Mouse (Mus musculus) cerebellum, adult (tissue): ENCODE measurements at regions not wholly inside any gene's neighbourhood (a gene's known extent, or its start where the extent isn't known, plus 50 kb on each side); places are given as distances from the start of the nearest gene placed in this dataset.

Source experiments
- ATAC-seq: cut with Nextera tagmentation; 2 replicates; pipeline ENCODE4 v1.9.2; 2017; ENCODE audit warnings: mild to moderate bottlenecking, moderate library complexity, mixed read lengths; ENCODE audit not compliant: insufficient number of reproducible peaks, low FRiP score, low TSS enrichment

DNA sequence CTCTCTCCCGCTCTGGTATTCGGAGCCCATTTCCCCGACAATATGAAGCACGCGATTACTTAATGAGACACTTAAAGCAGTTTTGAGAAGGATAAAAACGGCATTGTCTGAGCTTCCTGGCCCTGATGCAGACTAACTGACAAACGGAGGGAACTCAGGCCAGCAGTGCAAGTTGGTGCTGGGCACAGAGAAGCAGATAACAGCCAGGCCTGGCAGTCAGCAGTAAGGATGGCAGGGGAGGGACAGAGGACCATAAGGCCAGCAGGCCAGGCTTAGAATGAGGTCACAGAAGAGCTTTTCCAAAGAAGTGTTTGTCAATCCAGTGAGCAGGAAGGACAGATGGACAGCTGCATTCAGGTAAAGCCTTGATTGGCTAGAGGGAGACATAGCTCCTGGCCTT is 107.7 kb upstream of the Gsc start:
- no peak for ATAC-seq

DNA sequence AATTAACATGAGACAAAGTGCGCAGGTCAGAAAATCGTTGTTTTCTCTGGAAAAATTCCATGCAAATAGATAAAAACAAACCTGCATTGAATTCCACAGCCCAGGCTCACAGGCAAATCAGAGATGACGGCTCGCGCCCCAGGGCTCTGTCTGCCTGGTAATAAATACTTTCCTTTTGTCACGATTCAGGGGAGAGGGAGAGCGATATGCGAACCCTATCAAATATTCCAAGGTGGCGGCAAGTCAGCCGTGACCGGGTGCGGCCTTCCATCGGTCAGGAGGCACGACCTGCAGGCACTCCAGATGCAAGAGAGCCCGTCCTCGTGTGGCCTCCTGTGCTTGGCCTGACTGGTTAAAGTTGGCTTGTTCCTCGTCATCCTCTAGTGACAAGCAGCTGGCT is 94.5 kb upstream of the Gsc start:
- no peak for ATAC-seq

- no peak for ATAC-seq
Measured at GRCm38 (mm10) chr12:104562961-104563360, 89.8 kb upstream of the Gsc start.

DNA sequence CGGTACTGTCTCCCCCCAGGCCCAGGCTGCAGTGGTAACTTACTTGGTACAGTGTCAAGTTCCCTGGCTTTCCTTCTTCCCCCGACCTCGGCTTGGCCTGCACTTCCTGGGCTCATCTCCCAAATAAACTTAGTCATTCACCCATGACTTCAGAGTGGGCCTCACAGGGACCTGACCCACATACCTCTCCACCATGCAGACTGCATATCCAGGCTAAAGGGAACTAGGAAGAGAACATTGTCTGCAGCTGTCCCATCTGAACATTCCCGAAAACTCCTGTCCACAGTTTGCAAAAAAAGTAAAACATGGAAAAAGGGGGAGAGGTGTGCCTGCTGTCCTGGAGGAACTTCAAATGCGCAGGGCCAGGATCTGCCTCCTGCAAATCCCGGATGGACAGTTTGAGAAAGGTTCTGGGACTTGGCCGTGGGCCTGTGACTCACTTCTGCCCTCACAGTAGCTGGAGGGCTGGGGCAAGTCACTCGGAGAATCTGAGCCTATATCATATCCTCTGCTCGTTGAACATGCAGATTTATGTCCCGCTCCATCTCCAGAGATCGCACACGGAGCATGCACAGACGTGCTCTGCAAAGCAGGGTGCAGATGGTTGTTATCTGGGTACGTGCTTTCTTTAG is 87.9 kb upstream of the Gsc start:
- no peak for ATAC-seq

DNA sequence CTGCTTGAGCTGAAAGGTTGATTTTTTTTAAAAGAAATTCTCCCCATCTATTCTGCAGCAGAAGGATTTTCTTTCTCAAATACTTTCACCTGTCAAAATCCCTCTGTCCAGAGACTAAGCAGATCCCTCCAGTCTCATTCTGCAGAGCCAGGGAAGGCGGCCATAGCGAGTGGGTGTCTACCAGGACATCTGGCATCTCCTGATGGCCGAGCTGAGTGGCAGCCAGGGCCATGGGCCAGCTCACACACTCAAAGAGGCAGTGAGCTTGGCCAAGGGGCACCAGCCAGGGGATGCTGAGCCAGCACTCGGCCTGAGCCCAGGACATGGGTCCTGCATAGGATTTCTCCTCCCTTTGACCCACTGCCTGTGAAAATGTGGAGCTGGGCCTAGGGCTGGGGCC is 84.6 kb upstream of the Gsc start:
- ATAC-seq: peak; percentile 84

DNA sequence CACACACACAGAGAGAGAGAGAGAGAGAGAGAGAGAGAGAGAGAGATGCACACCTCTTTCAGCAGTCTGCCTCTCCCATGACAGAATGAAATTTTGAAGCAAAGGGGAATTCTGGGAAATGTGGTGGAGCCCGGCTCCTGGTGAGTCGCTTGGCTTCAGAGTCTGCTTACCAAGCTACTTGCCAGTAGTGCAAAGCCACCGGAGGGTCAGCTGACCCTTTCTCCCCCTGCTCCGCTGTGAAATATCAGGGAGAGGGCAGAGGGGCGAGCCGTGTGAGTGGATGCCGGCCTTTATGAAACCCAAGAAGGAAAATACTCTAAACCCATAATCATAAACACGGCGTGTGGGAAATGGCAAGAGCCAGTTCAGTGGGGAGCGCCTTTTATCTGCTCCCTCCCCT is 84.2 kb upstream of the Gsc start:
- no peak for ATAC-seq

DNA sequence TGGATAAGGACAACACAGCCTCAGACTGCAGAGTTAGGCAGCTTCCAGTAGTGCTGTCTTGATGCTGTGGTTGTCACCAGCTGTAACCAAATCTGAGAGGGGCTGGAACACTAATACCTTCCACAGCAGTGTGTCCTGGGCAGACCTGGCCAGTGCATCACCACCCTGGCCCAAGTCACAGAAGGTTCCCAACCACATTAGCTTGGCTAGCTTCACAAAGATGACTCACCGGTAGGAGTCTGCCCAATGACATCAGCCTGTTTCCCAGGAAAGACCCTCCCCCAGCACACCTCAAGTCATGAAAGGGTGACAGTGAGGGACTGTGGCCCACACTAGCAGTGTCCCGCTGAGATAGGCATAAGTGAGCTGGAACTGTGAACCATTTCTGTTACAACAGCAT is 75.5 kb upstream of the Gsc start:
- ATAC-seq: no peak

DNA sequence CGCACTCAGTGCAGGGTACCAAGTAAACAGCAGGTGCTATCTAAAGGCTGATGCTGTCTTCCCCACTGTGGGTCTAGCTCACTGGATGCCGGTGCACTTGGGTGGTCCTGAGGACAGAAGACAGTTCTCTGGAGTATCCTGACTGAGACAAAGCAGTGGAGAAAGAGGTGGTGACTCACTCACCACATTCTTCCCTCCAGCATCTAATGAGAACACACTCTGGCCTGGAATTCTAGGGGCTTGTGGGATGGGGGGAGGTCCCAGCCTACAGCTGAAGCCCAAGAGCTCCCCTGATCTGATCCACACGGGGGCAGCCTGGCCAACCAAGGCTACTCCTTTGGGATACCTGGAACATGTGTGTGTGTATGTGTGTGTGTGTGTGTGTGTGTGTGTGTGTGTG is 74.4 kb upstream of the Gsc start:
- ATAC-seq: no peak

- no peak for ATAC-seq
Measured at GRCm38 (mm10) chr12:104545993-104546769, 73.1 kb upstream of the Gsc start.

GRCm38 (mm10) chr12:104539911-104540310 is 66.8 kb upstream of the Gsc start:
- no peak for ATAC-seq

DNA sequence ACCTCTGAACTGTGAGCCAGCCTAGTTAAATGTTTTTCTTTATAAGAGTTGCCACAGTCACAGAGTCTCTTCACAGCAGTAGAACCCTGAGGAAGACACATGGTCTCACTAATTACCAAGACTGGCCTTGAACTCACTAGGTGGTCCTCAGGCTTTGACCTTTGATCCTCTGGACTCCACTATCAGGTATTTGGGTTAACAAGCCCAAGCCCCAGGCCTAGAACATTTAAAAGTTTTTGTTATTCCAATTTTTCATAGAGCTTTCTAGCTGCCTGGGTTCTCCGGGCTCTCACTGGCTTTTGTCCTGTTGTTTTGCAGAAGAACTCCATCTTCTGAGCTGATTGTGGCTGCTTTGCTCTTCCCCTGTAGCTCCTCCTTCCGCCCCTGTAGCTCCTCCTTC is 65.3 kb upstream of the Gsc start:
- ATAC-seq: no peak

DNA sequence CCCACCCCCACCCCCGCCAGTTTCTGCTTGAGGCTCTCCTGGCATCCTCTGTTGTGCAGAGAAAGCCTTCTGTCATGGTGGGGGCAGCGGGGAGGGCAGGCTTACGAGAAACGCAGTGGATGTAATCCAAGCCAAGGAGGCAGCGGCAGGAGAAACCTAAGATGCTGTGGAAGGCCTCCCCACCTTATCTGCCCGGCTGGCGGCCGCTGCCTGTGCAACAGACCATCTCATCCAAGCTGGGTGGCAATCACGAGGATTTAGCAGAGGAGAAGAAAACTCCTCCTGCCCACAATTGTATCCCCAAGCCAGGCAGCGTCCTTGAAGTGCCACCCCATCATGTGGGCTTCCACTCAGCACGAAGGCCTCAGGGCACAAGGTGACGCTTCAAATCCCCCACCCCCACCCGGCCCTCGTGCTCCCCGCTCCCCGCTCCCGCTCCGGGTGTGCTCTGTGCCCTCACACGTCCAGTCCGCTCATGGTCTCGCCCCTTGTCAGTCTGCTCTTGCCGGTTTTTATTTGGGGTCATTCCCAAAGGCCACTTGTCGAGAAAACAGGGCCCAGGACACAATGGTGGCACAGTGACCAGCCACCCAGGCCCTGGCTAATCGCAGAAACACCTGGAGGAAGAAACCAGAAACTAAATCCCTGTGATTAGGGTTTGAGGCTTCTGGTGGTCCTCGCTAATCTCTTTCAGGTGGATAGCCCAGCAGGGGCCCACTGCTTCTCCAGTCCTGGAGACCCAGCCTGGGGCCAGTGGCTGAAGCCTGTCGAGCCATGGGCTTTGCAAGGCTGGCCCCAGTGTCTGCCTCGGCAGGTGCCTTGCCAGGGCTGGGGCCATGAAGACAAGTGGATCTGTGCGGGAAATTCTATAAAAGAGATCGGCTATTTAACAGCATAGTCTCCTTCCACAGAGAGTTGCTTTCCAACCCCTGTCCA is 58.6 kb upstream of the Gsc start:
- ATAC-seq: no peak

GRCm38 (mm10) chr12:104530586-104530985 is 57.5 kb upstream of the Gsc start:
- ATAC-seq: no peak
